Mouse (Mus musculus) adrenal gland, adult 8-10 months (tissue): Measurements from ENCODE around the gene Mturn. TPM values are rescaled to one million over a fixed set of nuclear protein-coding genes. Genes with fewer than 3 reads are reported as not detected.

Experiments
- DNase-seq: peaks from one replicate; pipeline ENCODE4 v3.0.0; 2022
- total RNA-seq, 4 experiments: library from RNA; stranded (reverse); gene quantifications; 2 replicates each; pipeline ENCODE4 v1.2.4; 2022

The Mturn gene
- total RNA-seq, 4 experiments from 2014 or later: 15.6 to 30.6 (median 20.3) TPM

- no peak for DNase-seq
Measured at GRCm38 (mm10) chr6:54731726-54732125, 50.3 kb downstream of the Mturn start.

- no peak for DNase-seq
Measured at GRCm38 (mm10) chr6:54732721-54733120, 51.3 kb downstream of the Mturn start.

- no peak for DNase-seq
Measured at GRCm38 (mm10) chr6:54736126-54736525, 54.7 kb downstream of the Mturn start.

GRCm38 (mm10) chr6:54737255-54737654, 55.8 kb downstream of the Mturn start:
- no peak for DNase-seq

GRCm38 (mm10) chr6:54737684-54738083, 56.3 kb downstream of the Mturn start:
- no peak for DNase-seq

GRCm38 (mm10) chr6:54749056-54749455, 67.6 kb downstream of the Mturn start:
- no peak for DNase-seq

- no peak for DNase-seq
Measured at GRCm38 (mm10) chr6:54751621-54752020, 70.2 kb downstream of the Mturn start.

GRCm38 (mm10) chr6:54752076-54752475, 70.7 kb downstream of the Mturn start:
- DNase-seq: no peak

Other genes with a start within 250 kb of the Mturn start
- gene Scrn1, start 115.1 kb upstream of the Mturn start, total RNA-seq: 10 to 100 TPM; 34.1 to 73.9 (median 49.6) TPM
- gene Plekha8, start 86.5 kb upstream of the Mturn start, total RNA-seq: 10 to 100 TPM; 19.1 to 25.4 (median 20.4) TPM
- gene Fkbp14, start 84.3 kb upstream of the Mturn start, total RNA-seq: 10 to 100 TPM; 27.0 to 38.9 (median 31.5) TPM
- 10 to 100 TPM; 50.4 to 77.4 (median 56.5) TPM for gene Znrf2, start 135.3 kb downstream of the Mturn start, total RNA-seq